Mouse (Mus musculus): ENCODE measurements around the gene Fgfr2. TPM values are rescaled to one million over a fixed set of nuclear protein-coding genes. Genes with fewer than 3 reads are reported as not detected.
A peak's percentile ranks its signal among the peaks of the same experiment; 100 is the strongest.

The Fgfr2 gene
- polyA plus RNA-seq (2015; fragmentation: Nextera tagmentation; extraction: Ambion mirVana), result 29.9 and 39.4 TPM in 2 replicates

DNA sequence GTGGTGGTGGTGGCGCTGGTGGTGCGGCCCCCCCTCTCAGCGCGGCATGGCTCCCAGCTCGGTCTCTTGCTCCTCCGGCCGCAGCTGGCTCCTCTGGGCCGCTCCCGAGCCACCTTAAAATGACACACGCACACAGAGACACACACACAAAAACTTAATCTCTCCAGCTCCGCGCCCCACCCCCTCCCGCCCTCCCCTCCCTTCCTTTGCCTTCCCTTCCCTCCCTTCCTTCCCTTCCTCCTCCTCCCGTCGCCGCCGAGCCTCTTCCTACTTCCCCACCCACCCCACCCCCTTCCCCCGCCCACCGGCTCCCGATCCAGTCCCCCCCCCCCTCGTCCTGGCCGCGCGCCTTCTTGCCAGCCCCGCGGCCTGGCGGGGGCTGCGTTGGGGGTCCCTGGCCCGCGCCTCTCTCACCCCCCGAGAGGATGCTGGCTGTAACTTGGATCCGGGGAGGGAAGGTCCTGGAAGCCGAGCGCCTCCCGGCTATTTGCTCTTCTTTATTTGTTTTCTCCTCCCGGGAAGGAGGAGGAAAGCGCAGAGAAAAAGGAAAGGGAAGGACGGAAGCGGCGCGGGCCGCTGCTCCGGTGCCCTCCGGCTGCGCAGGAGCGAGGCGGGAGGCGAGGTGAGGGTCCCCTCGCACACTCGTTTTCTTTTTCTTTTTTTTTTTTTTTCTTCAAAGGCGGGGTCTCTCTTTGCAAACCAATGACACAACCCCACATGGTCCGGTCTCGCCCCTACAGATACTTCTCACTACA, at the start of gene Fgfr2:
Fgfr2 (minus strand) TSS at position 107 of the 755 bp plus-strand sequence.
- peaks cover 28% of the 10 kb centered on the region for H3K27me3 ChIP-seq
- H3K9ac ChIP-seq (replicated peaks), result peak within 1 kb of the TSS; percentile 95
- peak within 1 kb of the TSS; percentile 93 for H3K4me3 ChIP-seq (replicated peaks)
- WGBS, result under 1% methylated on average over 47 of the region's 53 CpGs
- peak; percentile 82 for ATAC-seq
- H3K4me2 ChIP-seq (replicated peaks), result peak within 1 kb of the TSS; percentile 98
- H3K27ac ChIP-seq, result peak within 1 kb of the TSS; percentile 98
- H3K9me3 ChIP-seq, result 0 out of 2 replicates have a peak, but pooled peaks cover 1% of the 10 kb centered on the region
- peaks cover 44% of the 10 kb centered on the region for H3K4me1 ChIP-seq (replicated peaks)
- H3K36me3 ChIP-seq, result no peaks in the 10 kb centered on the region

GRCm38 (mm10) chr7:133171403-133172032, 48.4 kb upstream of the Fgfr2 start:
- 90% methylated on average over 4 of the region's 4 CpGs for WGBS
- H3K9ac ChIP-seq (replicated peaks), result no peak overlapping the region
- no peak for ATAC-seq

GRCm38 (mm10) chr7:133168928-133169327, 45.8 kb upstream of the Fgfr2 start:
- Histone ChIP-seq H3K9ac (replicated peaks) (no peak overlapping the region), H3K27me3 (no peaks in the 10 kb centered on the region), H3K27ac (no peak overlapping the region), H3K4me1 (replicated peaks) (0 out of 2 replicates have a peak, but pooled peaks cover 2% of the 10 kb centered on the region), H3K9me3 (no peaks in the 10 kb centered on the region), H3K36me3 (no peaks in the 10 kb centered on the region), H3K4me3 (replicated peaks) (no peak overlapping the region), H3K4me2 (replicated peaks) (no peak overlapping the region)
- no peak for ATAC-seq
- 95% methylated on average over 3 of the region's 3 CpGs for WGBS

More at GRCm38 (mm10) chr7:133171403-133172032, 48.4 kb upstream of the Fgfr2 start:
- Histone ChIP-seq H3K4me1 (replicated peaks) (no peaks in the 10 kb centered on the region), H3K9me3 (no peaks in the 10 kb centered on the region), H3K27ac (no peak overlapping the region), H3K4me2 (replicated peaks) (no peak overlapping the region), H3K4me3 (replicated peaks) (no peak overlapping the region), H3K36me3 (no peaks in the 10 kb centered on the region), H3K27me3 (no peaks in the 10 kb centered on the region)

DNA sequence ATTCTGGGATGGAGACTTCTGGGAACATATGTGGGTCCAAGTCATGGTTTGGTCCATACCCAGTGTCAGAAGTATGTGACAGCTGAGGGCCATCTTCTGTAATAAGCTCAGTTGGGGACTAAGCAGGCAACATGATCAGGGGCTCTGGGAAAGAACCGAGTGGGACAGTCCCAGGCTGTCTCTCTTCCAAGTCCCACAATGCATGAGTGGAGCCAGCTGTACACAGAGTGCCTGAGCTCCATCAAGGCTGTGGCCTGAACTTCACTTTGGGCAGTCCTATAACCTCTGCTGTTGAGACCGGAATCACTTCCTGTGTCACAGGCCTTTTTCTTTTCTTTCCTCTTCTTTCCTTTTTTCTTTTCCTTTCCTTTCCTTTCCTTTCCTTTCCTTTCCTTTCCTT, 44.8 kb upstream of the Fgfr2 start:
- Histone ChIP-seq H3K4me3 (replicated peaks) (no peak overlapping the region), H3K27ac (no peak overlapping the region), H3K9ac (replicated peaks) (no peak overlapping the region), H3K36me3 (no peaks in the 10 kb centered on the region), H3K9me3 (no peaks in the 10 kb centered on the region), H3K27me3 (no peaks in the 10 kb centered on the region), H3K4me1 (replicated peaks) (0 out of 2 replicates have a peak, but pooled peaks cover 2% of the 10 kb centered on the region), H3K4me2 (replicated peaks) (no peak overlapping the region)
- 92% methylated on average over 2 of the region's 2 CpGs for WGBS
- no peak for ATAC-seq

GRCm38 (mm10) chr7:133164770-133165169, 41.6 kb upstream of the Fgfr2 start:
- no peak for ATAC-seq

GRCm38 (mm10) chr7:133163011-133163410, 39.9 kb upstream of the Fgfr2 start:
- no peaks in the 10 kb centered on the region for H3K36me3 ChIP-seq
- WGBS, result 62% methylated on average over 5 of the region's 5 CpGs
- no peaks in the 10 kb centered on the region for H3K9me3 ChIP-seq

More at GRCm38 (mm10) chr7:133164770-133165169, 41.6 kb upstream of the Fgfr2 start:
- WGBS, result 81% methylated on average over 2 of the region's 2 CpGs
- no peak overlapping the region for H3K9ac ChIP-seq (replicated peaks)
- H3K9me3 ChIP-seq, result no peaks in the 10 kb centered on the region
- no peak overlapping the region for H3K4me2 ChIP-seq (replicated peaks)
- 0 out of 2 replicates have a peak, but pooled peaks cover 2% of the 10 kb centered on the region for H3K4me1 ChIP-seq (replicated peaks)
- H3K36me3 ChIP-seq, result no peaks in the 10 kb centered on the region
- no peak overlapping the region for H3K27ac ChIP-seq
- no peaks in the 10 kb centered on the region for H3K27me3 ChIP-seq
- H3K4me3 ChIP-seq (replicated peaks), result no peak overlapping the region

GRCm38 (mm10) chr7:133162131-133162530, 39.0 kb upstream of the Fgfr2 start:
- Histone ChIP-seq H3K36me3 (no peaks in the 10 kb centered on the region), H3K27ac (no peak overlapping the region), H3K4me3 (replicated peaks) (no peak overlapping the region), H3K4me2 (replicated peaks) (no peak overlapping the region), H3K9ac (replicated peaks) (no peak overlapping the region), H3K4me1 (replicated peaks) (0 out of 2 replicates have a peak, but pooled peaks cover 2% of the 10 kb centered on the region), H3K9me3 (no peaks in the 10 kb centered on the region), H3K27me3 (no peaks in the 10 kb centered on the region)
- ATAC-seq, result no peak
- whole genome bisulfite sequencing, result 82% methylated on average over 2 of the region's 2 CpGs

More at GRCm38 (mm10) chr7:133163011-133163410, 39.9 kb upstream of the Fgfr2 start:
- Histone ChIP-seq H3K9ac (replicated peaks) (no peak overlapping the region), H3K27me3 (no peaks in the 10 kb centered on the region), H3K27ac (no peak overlapping the region), H3K4me2 (replicated peaks) (no peak overlapping the region), H3K4me1 (replicated peaks) (0 out of 2 replicates have a peak, but pooled peaks cover 2% of the 10 kb centered on the region), H3K4me3 (replicated peaks) (no peak overlapping the region)
- ATAC-seq, result no peak

DNA sequence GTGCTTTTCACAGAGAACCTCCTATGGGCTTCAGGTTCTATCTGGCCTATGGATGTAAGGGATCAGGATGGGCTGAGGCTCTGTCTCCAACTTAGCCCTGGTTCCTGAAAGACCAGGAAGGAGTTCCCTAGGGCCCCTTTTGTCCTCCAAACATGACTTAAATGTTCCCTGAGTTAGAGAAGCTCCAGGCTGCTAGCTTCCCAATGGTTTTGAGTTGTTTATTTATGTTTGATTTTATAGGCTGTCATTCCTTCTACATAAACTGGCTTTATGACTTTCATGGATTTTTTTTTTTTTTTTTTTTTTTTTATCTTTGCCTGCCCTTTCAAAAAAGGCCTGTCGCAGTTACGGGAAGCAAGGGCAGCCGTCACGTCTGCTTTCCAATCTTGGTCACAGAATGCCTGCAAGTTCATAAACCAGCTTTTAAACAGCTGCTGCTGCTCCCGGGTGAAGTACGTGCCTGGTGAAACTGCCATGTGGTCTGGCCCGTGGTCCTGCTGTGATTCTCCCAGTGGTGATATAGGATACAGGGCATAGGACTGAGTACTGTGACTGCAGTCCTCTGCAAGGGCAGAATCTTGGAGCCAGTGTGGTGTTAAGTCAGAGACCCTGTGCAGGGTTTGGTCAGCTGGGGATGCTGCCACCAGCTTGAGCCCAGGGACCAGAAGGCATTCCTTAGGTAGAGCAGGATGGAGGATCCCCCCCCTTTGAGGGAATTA, 38.4 kb upstream of the Fgfr2 start:
- 79% methylated on average over 7 of the region's 7 CpGs for WGBS
- Histone ChIP-seq H3K27me3 (no peaks in the 10 kb centered on the region), H3K4me1 (replicated peaks) (0 out of 2 replicates have a peak, but pooled peaks cover 2% of the 10 kb centered on the region), H3K4me2 (replicated peaks) (no peak overlapping the region), H3K27ac (no peak overlapping the region), H3K4me3 (replicated peaks) (no peak overlapping the region), H3K9me3 (no peaks in the 10 kb centered on the region), H3K9ac (replicated peaks) (no peak overlapping the region), H3K36me3 (no peaks in the 10 kb centered on the region)
- no peak for ATAC-seq

- H3K36me3 ChIP-seq, result no peaks in the 10 kb centered on the region
- no peak overlapping the region for H3K27ac ChIP-seq
- no peak overlapping the region for H3K9ac ChIP-seq (replicated peaks)
- H3K4me2 ChIP-seq (replicated peaks), result no peak overlapping the region
- WGBS, result 96% methylated on average over 3 of the region's 3 CpGs
- H3K4me1 ChIP-seq (replicated peaks), result 0 out of 2 replicates have a peak, but pooled peaks cover 2% of the 10 kb centered on the region
- ATAC-seq, result no peak
- H3K4me3 ChIP-seq (replicated peaks), result no peak overlapping the region
- no peaks in the 10 kb centered on the region for H3K9me3 ChIP-seq
- no peaks in the 10 kb centered on the region for H3K27me3 ChIP-seq
Measured at GRCm38 (mm10) chr7:133159519-133159918, 36.4 kb upstream of the Fgfr2 start.

- WGBS, result 78% methylated on average over 12 of the region's 12 CpGs
- no peaks in the 10 kb centered on the region for H3K27me3 ChIP-seq
- H3K27ac ChIP-seq, result no peak overlapping the region
- H3K4me1 ChIP-seq (replicated peaks), result no peaks in the 10 kb centered on the region
- no peak overlapping the region for H3K4me3 ChIP-seq (replicated peaks)
- no peaks in the 10 kb centered on the region for H3K36me3 ChIP-seq
- no peaks in the 10 kb centered on the region for H3K9me3 ChIP-seq
- no peak overlapping the region for H3K4me2 ChIP-seq (replicated peaks)
- no peak for ATAC-seq
- H3K9ac ChIP-seq (replicated peaks), result no peak overlapping the region
Measured at GRCm38 (mm10) chr7:133155621-133156020, 32.5 kb upstream of the Fgfr2 start.

GRCm38 (mm10) chr7:133154846-133155245, 31.7 kb upstream of the Fgfr2 start:
- Histone ChIP-seq H3K36me3 (no peaks in the 10 kb centered on the region), H3K4me1 (replicated peaks) (no peaks in the 10 kb centered on the region), H3K27me3 (no peaks in the 10 kb centered on the region), H3K9me3 (no peaks in the 10 kb centered on the region), H3K4me2 (replicated peaks) (no peak overlapping the region), H3K27ac (no peak overlapping the region), H3K9ac (replicated peaks) (no peak overlapping the region), H3K4me3 (replicated peaks) (no peak overlapping the region)
- ATAC-seq, result no peak
- 83% methylated on average over 6 of the region's 6 CpGs for WGBS

Measured in midbrain, embryonic 13.5 days (tissue).